Mouse (Mus musculus) E14TG2a.4 (cell line): ENCODE measurements around the gene Ano1.

Experiments
- CTCF ChIP-seq: conservative IDR thresholded peaks from 2 replicates; pipeline ENCODE4 v1.5.1; 2014; ENCODE audit warnings: low read length
- NANOG ChIP-seq: IDR thresholded peaks from 2 replicates; pipeline ENCODE4 v1.6.1; 2014; ENCODE audit warnings: borderline replicate concordance, low read length, mixed read lengths
- POU5F1 ChIP-seq: IDR thresholded peaks from 2 replicates; pipeline ENCODE4 v1.6.1; 2014; ENCODE audit warnings: low read length, borderline replicate concordance

GRCm38 (mm10) chr7:144724283-144724682 is 27.5 kb downstream of the Ano1 start:
- TF ChIP-seq CTCF, result no peak
- TF ChIP-seq POU5F1, result no peak
- no peak for TF ChIP-seq NANOG
